Mouse (Mus musculus) CH12.LX (cell line): ENCODE results near the gene Elf1. TPM values are rescaled to one million over a fixed set of nuclear protein-coding genes. Genes with fewer than 3 reads are reported as not detected.
"Not testable (repeated sequence)": the region's sequence is repeated elsewhere in the genome, so short reads cannot be mapped to it uniquely, and the experiment has no call there.

Experiments
- DNase-seq: peaks from one replicate; pipeline ENCODE4 v3.0.0-alpha.2; 2013; ENCODE audit errors: extremely low read depth
- H3K27ac ChIP-seq: 2 replicates; pipeline ENCODE4 v1.5.1; 2012; ENCODE audit warnings: low read depth, mild to moderate bottlenecking, control low read depth, moderate library complexity; ENCODE audit not compliant: insufficient read depth
- H3K27me3 ChIP-seq: replicated peaks from 2 replicates; pipeline ENCODE3; 2012; ENCODE audit warnings: inconsistent platforms
- H3K36me3 ChIP-seq, 2 experiments: replicated peaks in 1 of 2; 2 replicates each; pipeline versions ENCODE3 to v1.6.1; 2012; ENCODE audit warnings: inconsistent platforms in 1 of 2, low read length in 1 of 2, mild to moderate bottlenecking in 1 of 2, mixed read lengths in 1 of 2, moderate library complexity in 1 of 2; ENCODE audit not compliant: control insufficient read depth in 1 of 2, insufficient read depth in 1 of 2
- H3K4me1 ChIP-seq, 2 experiments: 2 replicates each; pipeline ENCODE4 v1.6.1; 2012; ENCODE audit warnings: inconsistent platforms in 1 of 2, moderate library complexity in 1 of 2; ENCODE audit not compliant: insufficient read depth in 2 of 2, control insufficient read depth in 1 of 2
- H3K4me2 ChIP-seq: 2 replicates; pipeline ENCODE4 v1.6.1; 2012; ENCODE audit warnings: low read depth, mild to moderate bottlenecking, control low read depth; ENCODE audit not compliant: poor library complexity, insufficient read depth, severe bottlenecking
- H3K4me3 ChIP-seq, 3 experiments: fragments of 150-350 bp in 1 of 3; sonication (generic) in 1 of 3; replicated peaks in 1 of 3; 2 replicates each; pipeline versions ENCODE3 to v1.5.1; 2011 to 2012; ENCODE audit warnings: low read depth in 2 of 3, low read length in 2 of 3, mild to moderate bottlenecking in 2 of 3, moderate library complexity in 2 of 3, control low read depth in 1 of 3, improper control_type of control experiment in 1 of 3, inconsistent platforms in 1 of 3, mixed read lengths in 1 of 3; ENCODE audit not compliant: poor library complexity in 1 of 3
- H3K79me2 ChIP-seq: replicated peaks from 2 replicates; pipeline ENCODE4 v1.6.1; 2012; ENCODE audit warnings: mild to moderate bottlenecking, moderate library complexity; ENCODE audit not compliant: control insufficient read depth, poor library complexity, insufficient read depth, severe bottlenecking; ENCODE audit errors: extremely low read depth
- H3K9ac ChIP-seq: 2 replicates; pipeline ENCODE4 v1.6.1; 2012; ENCODE audit warnings: low read depth, mild to moderate bottlenecking, control low read depth, moderate library complexity; ENCODE audit not compliant: insufficient read depth
- H3K9me3 ChIP-seq: replicated peaks from 2 replicates; pipeline ENCODE3; 2012; ENCODE audit warnings: low read length, inconsistent platforms, mixed read lengths
- CHD1 ChIP-seq: IDR thresholded peaks from 2 replicates; pipeline ENCODE4 v1.6.1; 2012; ENCODE audit warnings: low read depth, low read length, improper control_type of control experiment, inconsistent platforms
- CHD2 ChIP-seq: IDR thresholded peaks from 2 replicates; pipeline ENCODE4 v1.6.1; 2011; ENCODE audit warnings: low read length, improper control_type of control experiment
- CTCF ChIP-seq, 2 experiments: IDR thresholded peaks in 1 of 2; conservative IDR thresholded peaks in 1 of 2; 2 replicates each; pipeline ENCODE4 v1.5.1; 2011 to 2012; ENCODE audit warnings: low read depth in 2 of 2, low read length in 2 of 2, improper control_type of control experiment in 1 of 2, inconsistent platforms in 1 of 2, mild to moderate bottlenecking in 1 of 2, moderate library complexity in 1 of 2
- ELF1 ChIP-seq: IDR thresholded peaks from 2 replicates; pipeline ENCODE4 v1.6.1; 2014; ENCODE audit warnings: low read depth, mild to moderate bottlenecking, inconsistent platforms, low read length, improper control_type of control experiment
- EP300 ChIP-seq: IDR thresholded peaks from 2 replicates; pipeline ENCODE4 v1.6.1; 2011; ENCODE audit warnings: low read length, improper control_type of control experiment
- ETS1 ChIP-seq: conservative IDR thresholded peaks from 2 replicates; pipeline ENCODE4 v1.6.1; 2012; ENCODE audit warnings: low read depth, mild to moderate bottlenecking, inconsistent platforms, low read length, improper control_type of control experiment, moderate library complexity
- HCFC1 ChIP-seq: IDR thresholded peaks from 2 replicates; pipeline ENCODE4 v1.6.1; 2012; ENCODE audit warnings: low read depth, mild to moderate bottlenecking, inconsistent platforms, low read length, improper control_type of control experiment
- JUND ChIP-seq: conservative IDR thresholded peaks from 2 replicates; pipeline ENCODE4 v1.6.1; 2011; ENCODE audit warnings: low read depth, low read length, improper control_type of control experiment
- KAT2A ChIP-seq: IDR thresholded peaks from 2 replicates; pipeline ENCODE4 v1.6.1; 2012; ENCODE audit warnings: low read length, improper control_type of control experiment, inconsistent platforms; ENCODE audit not compliant: insufficient replicate concordance
- MAFK ChIP-seq: IDR thresholded peaks from 2 replicates; pipeline ENCODE4 v1.6.1; 2011; ENCODE audit warnings: low read length, improper control_type of control experiment; ENCODE audit not compliant: insufficient replicate concordance
- MAX ChIP-seq: IDR thresholded peaks from 2 replicates; pipeline ENCODE4 v1.6.1; 2011; ENCODE audit warnings: low read length, improper control_type of control experiment
- MEF2A ChIP-seq: IDR thresholded peaks from 2 replicates; pipeline ENCODE4 v1.6.1; 2014; ENCODE audit warnings: low read depth, mild to moderate bottlenecking, inconsistent platforms, low read length, improper control_type of control experiment, borderline replicate concordance
- MXI1 ChIP-seq: IDR thresholded peaks from 2 replicates; pipeline ENCODE4 v1.6.1; 2011; ENCODE audit warnings: mild to moderate bottlenecking, low read depth, low read length, improper control_type of control experiment
- MYC ChIP-seq: IDR thresholded peaks from 2 replicates; pipeline ENCODE4 v1.6.1; 2011; ENCODE audit warnings: low read depth, mild to moderate bottlenecking, improper control_type of control experiment, low read length
- NELFE ChIP-seq: IDR thresholded peaks from 2 replicates; pipeline ENCODE4 v1.6.1; 2011; ENCODE audit warnings: low read depth, low read length, improper control_type of control experiment
- NRF1 ChIP-seq: IDR thresholded peaks from 2 replicates; pipeline ENCODE4 v1.6.1; 2014; ENCODE audit warnings: low read depth, mild to moderate bottlenecking, inconsistent platforms, low read length, improper control_type of control experiment, moderate library complexity
- POLR2A ChIP-seq: IDR thresholded peaks from 2 replicates; pipeline ENCODE4 v1.6.1; 2011; ENCODE audit warnings: low read depth, mild to moderate bottlenecking, improper control_type of control experiment, low read length
- POLR2AphosphoS2 ChIP-seq: IDR thresholded peaks from 2 replicates; pipeline ENCODE4 v1.6.1; 2011; ENCODE audit warnings: low read depth, low read length, improper control_type of control experiment
- RCOR1 ChIP-seq: conservative IDR thresholded peaks from 2 replicates; pipeline ENCODE4 v1.6.1; 2012; ENCODE audit warnings: low read depth, mild to moderate bottlenecking, inconsistent platforms, low read length, improper control_type of control experiment
- SIN3A ChIP-seq: IDR thresholded peaks from 2 replicates; pipeline ENCODE4 v1.6.1; 2012; ENCODE audit warnings: low read length, improper control_type of control experiment, inconsistent platforms
- TCF12 ChIP-seq: IDR thresholded peaks from 2 replicates; pipeline ENCODE4 v1.6.1; 2014; ENCODE audit warnings: low read depth, mild to moderate bottlenecking, inconsistent platforms, low read length, improper control_type of control experiment
- USF2 ChIP-seq: conservative IDR thresholded peaks from 2 replicates; pipeline ENCODE4 v1.6.1; 2011; ENCODE audit warnings: low read depth, low read length, improper control_type of control experiment
- ZKSCAN1 ChIP-seq: IDR thresholded peaks from 2 replicates; pipeline ENCODE4 v1.6.1; 2012; ENCODE audit warnings: low read depth, inconsistent platforms, low read length, improper control_type of control experiment, borderline replicate concordance
- ZMIZ1 ChIP-seq: IDR thresholded peaks from 2 replicates; pipeline ENCODE4 v1.6.1; 2012; ENCODE audit warnings: low read depth, mild to moderate bottlenecking, inconsistent platforms, low read length, improper control_type of control experiment
- ZNF384 ChIP-seq: IDR thresholded peaks from 2 replicates; pipeline ENCODE4 v1.6.1; 2012; ENCODE audit warnings: low read depth, low read length, improper control_type of control experiment, inconsistent platforms
- dilution Hi-C: fragments of 300-500 bp; cut with MboI; formaldehyde crosslinking; loops from 2 replicates; pipeline ENCODE4 v1.14.3; 2020; ENCODE audit warnings: low sequenced_read_pairs; ENCODE audit not compliant: extremely low pct_unique_long_range_greater_than_20kb, extremely low pct_ligation_motif_present
- in situ Hi-C: fragments of 300-500 bp; cut with MboI; formaldehyde crosslinking; loops from 3 replicates; pipeline ENCODE4 v1.14.3; 2019; ENCODE audit warnings: low sequenced_read_pairs, low pct_ligation_motif_present, low pct_unique_long_range_greater_than_20kb, mixed read lengths
- polyA plus RNA-seq: library from polyadenylated mRNA; unstranded; fragments of >175 nt; gene quantifications from 2 replicates; pipeline ENCODE4 v1.2.1, GENCODE M21; 2012; ENCODE audit warnings: low read depth; ENCODE audit not compliant: insufficient read length
- total RNA-seq, 2 experiments: library from RNA; depleted of rRNA; stranded (reverse); fragments of 300-350 nt in 1 of 2; fragments of >200 nt in 1 of 2; gene quantifications; 2 replicates each; pipeline ENCODE4 v1.2.3; 2012 to 2014

Elf1 gene
- total and polyA plus RNA-seq, 3 experiments = 37.1 to 71.7 (median 54.4) TPM

DNA sequence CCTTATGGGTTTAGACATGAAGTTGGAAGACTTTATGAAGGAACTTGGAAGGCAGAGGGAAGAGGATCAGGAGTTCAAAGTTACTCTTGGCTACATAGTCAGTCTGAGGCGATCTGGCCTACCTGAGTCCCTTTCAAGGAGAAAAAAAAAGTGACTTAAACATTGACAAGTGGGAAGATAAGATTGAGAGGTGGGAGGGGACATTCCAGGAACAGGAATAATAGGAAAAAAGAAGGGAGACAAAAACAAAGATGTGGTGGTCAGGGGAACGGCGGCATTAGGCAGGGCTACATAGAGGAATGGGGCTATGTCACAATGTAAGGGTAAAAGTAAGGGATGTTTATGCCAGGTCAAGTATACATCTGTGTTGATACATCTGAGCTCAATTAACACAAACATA is 53.2 kb downstream of the Elf1 start:
- Histone ChIP-seq H3K4me2 (peak overlapping the region; percentile 63), H3K27me3 (no peaks in the 10 kb centered on the region), H3K36me3 (peaks cover 7 to 31% of the 10 kb centered on the region in 2 experiments), H3K4me3 (no peak overlapping the region), H3K9ac (peak overlapping the region; percentile 64), H3K27ac (peak overlapping the region; percentile 92), H3K4me1 (peaks cover 8 to 80% of the 10 kb centered on the region in 2 experiments), H3K9me3 (peaks cover 2% of the 10 kb centered on the region), H3K79me2 (peaks cover 86% of the 10 kb centered on the region)
- TF ChIP-seq CTCF (conservative IDR thresholded peaks at IDR 0.05 in 1 of 2, IDR thresholded peaks at IDR 0.05 in 1 of 2; ENCODE audit: low read depth in 2 of 2, low read length in 2 of 2) (no peak), ZMIZ1 (no peak), TCF12 (no peak), POLR2AphosphoS2 (no peak), RCOR1 (no peak), NRF1 (no peak), ZKSCAN1 (no peak), CHD1 (no peak), ZNF384 (no peak), JUND (no peak), USF2 (no peak), POLR2A (no peak), NELFE (no peak), SIN3A (no peak), KAT2A (no peak)
- in situ Hi-C loops (no loop called here), dilution Hi-C loops (no loop called here)
- no peak for DNase-seq

DNA sequence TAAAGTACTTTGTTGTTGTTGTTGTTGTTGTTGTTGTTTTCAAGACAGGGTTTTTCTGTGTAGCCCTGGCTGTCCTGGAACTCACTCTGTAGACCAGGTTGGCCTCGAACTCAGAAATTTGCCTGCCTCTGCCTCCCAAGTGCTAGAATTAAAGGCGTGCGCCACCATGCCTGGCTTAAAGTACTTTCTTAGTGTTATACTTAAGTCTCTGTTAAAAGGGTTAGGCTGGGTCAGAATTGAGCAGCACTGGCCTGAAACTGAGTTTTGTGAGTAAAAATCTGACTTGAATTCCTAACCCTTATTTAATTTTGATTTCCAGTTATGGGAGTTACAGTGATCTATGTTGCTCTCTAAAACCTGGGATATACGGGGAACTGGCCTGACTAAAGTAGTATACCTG is 53.7 kb downstream of the Elf1 start:
- H3K9me3 ChIP-seq, H3K4me3 ChIP-seq, in situ Hi-C loops, DNase-seq, H3K27me3 ChIP-seq, dilution Hi-C loops: not testable (repeated sequence)
- Histone ChIP-seq H3K9ac (peak overlapping the region; percentile 30; the same call in 1 of the 2 replicates), H3K36me3 (peaks cover 7 to 29% of the 10 kb centered on the region in 2 experiments), H3K4me1 (peaks cover 8 to 78% of the 10 kb centered on the region in 2 experiments), H3K27ac (peak overlapping the region; percentile 92), H3K4me2 (peak overlapping the region; percentile 85), H3K79me2 (peaks cover 86% of the 10 kb centered on the region)

GRCm38 (mm10) chr14:79535318-79535717 is 54.3 kb downstream of the Elf1 start:
- in situ Hi-C loops = no loop called here
- H3K4me1 ChIP-seq = peaks cover 8 to 72% of the 10 kb centered on the region in 2 experiments
- TF ChIP-seq CTCF (conservative IDR thresholded peaks at IDR 0.05 in 1 of 2, IDR thresholded peaks at IDR 0.05 in 1 of 2; ENCODE audit: low read depth in 2 of 2, low read length in 2 of 2) (no peak), MYC (peak; percentile 57; the same call in 1 of the 2 replicates), HCFC1 (0 out of 2 replicates have a peak, but pooled peaks have one; percentile 9), POLR2A (0 out of 2 replicates have a peak, but pooled peaks have one; percentile 46), MAX (peak; percentile 63; the same call in 1 of the 2 replicates), ETS1 (peak; percentile 43), CHD2 (no peak), MEF2A (peak; percentile 28; the same call in 1 of the 2 replicates), EP300 (0 out of 2 replicates have a peak, but pooled peaks have one; percentile 56), KAT2A (no peak), ZKSCAN1 (no peak), ELF1 (peak; percentile 31; the same call in 1 of the 2 replicates), MAFK (no peak), CHD1 (peak; percentile 90), MXI1 (peak; percentile 70; the same call in 1 of the 2 replicates), SIN3A (no peak; the same call in 1 of the 2 replicates)

More at GRCm38 (mm10) chr14:79535318-79535717, 54.3 kb downstream of the Elf1 start:
- Histone ChIP-seq H3K9me3 (no peaks in the 10 kb centered on the region), H3K27ac (peak overlapping the region; percentile 73), H3K27me3 (no peaks in the 10 kb centered on the region), H3K4me2 (peak overlapping the region; percentile 84; the same call in 1 of the 2 replicates), H3K4me3 (peak overlapping the region; percentile 48 to 59 (median 54)), H3K79me2 (peaks cover 81% of the 10 kb centered on the region), H3K9ac (peak overlapping the region; percentile 86), H3K36me3 (peaks cover 7 to 27% of the 10 kb centered on the region in 2 experiments)
- DNase-seq = peak; percentile 75
- dilution Hi-C loops = no loop called here
